Mouse (Mus musculus): ENCODE measurements around the gene Gm42791.

- no peak for TF ChIP-seq POLR2A (IDR thresholded peaks at IDR 0.05; ENCODE audit: low read depth, low read length)
- TF ChIP-seq CTCF (conservative IDR thresholded peaks at IDR 0.05; ENCODE audit: insufficient read depth, insufficient read length, low read depth, low read length): no peak
Observed at GRCm38 (mm10) chr5:148857522-148857921, 137.4 kb downstream of the Gm42791 start.
